Mouse (Mus musculus) neural tube, embryonic 15.5 days (tissue): ENCODE results near the gene Lrp3. TPM values are rescaled to one million over a fixed set of nuclear protein-coding genes. Genes with fewer than 3 reads are reported as not detected.

Experiments used
- ATAC-seq: fragments of 200-750 bp; cut with Nextera tagmentation; 2 replicates; pipeline ENCODE4 v1.8.0; 2017; ENCODE audit warnings: mild to moderate bottlenecking, moderate TSS enrichment, moderate library complexity; ENCODE audit not compliant: low FRiP score
- H3K27ac ChIP-seq: fragments of 300-500 bp; sonication (generic); replicated peaks from 2 replicates; pipeline ENCODE4 v1.5.1; 2015; ENCODE audit warnings: mild to moderate bottlenecking, inconsistent platforms
- H3K27me3 ChIP-seq: fragments of 300-500 bp; sonication (generic); replicated peaks from 2 replicates; pipeline ENCODE4 v1.6.1; 2015; ENCODE audit warnings: inconsistent platforms
- H3K36me3 ChIP-seq: fragments of 300-500 bp; sonication (generic); 2 replicates; pipeline ENCODE4 v1.6.1; 2015; ENCODE audit warnings: inconsistent platforms
- H3K4me1 ChIP-seq: fragments of 300-500 bp; sonication (generic); 2 replicates; pipeline ENCODE4 v1.6.1; 2015; ENCODE audit warnings: inconsistent platforms
- H3K4me2 ChIP-seq: fragments of 300-500 bp; sonication (generic); 2 replicates; pipeline ENCODE4 v1.6.1; 2015; ENCODE audit warnings: inconsistent platforms, mild to moderate bottlenecking, moderate library complexity
- H3K4me3 ChIP-seq: fragments of 300-500 bp; sonication (generic); replicated peaks from 2 replicates; pipeline ENCODE4 v1.5.1; 2015; ENCODE audit warnings: mild to moderate bottlenecking, inconsistent platforms
- H3K9ac ChIP-seq: fragments of 300-500 bp; sonication (generic); replicated peaks from 2 replicates; pipeline ENCODE4 v1.6.1; 2015; ENCODE audit warnings: mild to moderate bottlenecking, inconsistent platforms
- H3K9me3 ChIP-seq: fragments of 300-500 bp; sonication (generic); replicated peaks from 2 replicates; pipeline ENCODE4 v1.6.1; 2016; ENCODE audit warnings: inconsistent platforms
- WGBS: fragments of 180-500 bp; shearing (Covaris S2); methylation state at CpG from one replicate; pipeline ENCODE4 v1.1.7; 2015; ENCODE audit warnings: mixed read lengths; 5-methylcytosine and 5-hydroxymethylcytosine counted together
- polyA plus RNA-seq: library from polyadenylated mRNA; unstranded; fragments of >200 nt; fragmentation: Nextera tagmentation; extraction: Ambion mirVana; gene quantifications from 2 replicates; pipeline ENCODE4 v1.2.1, GENCODE M21; 2015

The Lrp3 gene
- polyA plus RNA-seq, 1 experiment from 2014 or later, result 28.2 TPM

GRCm38 (mm10) chr7:35230333-35230732 is 15.0 kb upstream of the Lrp3 start:
- Histone ChIP-seq H3K4me2 (no peak overlapping the region), H3K27me3 (no peaks in the 10 kb centered on the region), H3K27ac (no peak overlapping the region), H3K4me1 (peaks cover 13% of the 10 kb centered on the region), H3K9ac (no peak overlapping the region), H3K36me3 (no peaks in the 10 kb centered on the region), H3K9me3 (no peaks in the 10 kb centered on the region), H3K4me3 (no peak overlapping the region)
- 76% methylated on average over 3 of the region's 3 CpGs for WGBS
- no peak for ATAC-seq

GRCm38 (mm10) chr7:35220694-35221365 is 5.5 kb upstream of the Lrp3 start:
- no peak overlapping the region for H3K9ac ChIP-seq
- no peak overlapping the region for H3K4me2 ChIP-seq
- no peaks in the 10 kb centered on the region for H3K27me3 ChIP-seq
- no peak overlapping the region for H3K27ac ChIP-seq
- H3K4me3 ChIP-seq, result no peak overlapping the region
- H3K4me1 ChIP-seq, result peaks cover 4% of the 10 kb centered on the region
- no peaks in the 10 kb centered on the region for H3K36me3 ChIP-seq
- ATAC-seq, result no peak
- 76% methylated on average over 9 of the region's 9 CpGs for WGBS
- no peaks in the 10 kb centered on the region for H3K9me3 ChIP-seq

- peaks cover 22% of the 10 kb centered on the region for H3K36me3 ChIP-seq
- no peak for ATAC-seq
- 44% methylated on average over 5 of the region's 5 CpGs for WGBS
- H3K27me3 ChIP-seq, result no peaks in the 10 kb centered on the region
- H3K4me3 ChIP-seq, result peak overlapping the region; percentile 82
- peak overlapping the region; percentile 95 for H3K9ac ChIP-seq
- H3K9me3 ChIP-seq, result no peaks in the 10 kb centered on the region
- peaks cover 30% of the 10 kb centered on the region for H3K4me1 ChIP-seq
- peak overlapping the region; percentile 78 for H3K4me2 ChIP-seq
- peak overlapping the region; percentile 89 for H3K27ac ChIP-seq
Observed at GRCm38 (mm10) chr7:35215731-35216130, 433 bp upstream of the Lrp3 start.

- Histone ChIP-seq H3K27me3 (no peaks in the 10 kb centered on the region), H3K9me3 (no peaks in the 10 kb centered on the region), H3K36me3 (peaks cover 32% of the 10 kb centered on the region), H3K27ac (peak overlapping the region; percentile 89), H3K9ac (peak overlapping the region; percentile 95), H3K4me2 (peak overlapping the region; percentile 78), H3K4me1 (peaks cover 30% of the 10 kb centered on the region), H3K4me3 (peak overlapping the region; percentile 82)
- 1% methylated on average over 42 of the region's 79 CpGs for WGBS
- peak; percentile 64 for ATAC-seq
Observed at GRCm38 (mm10) chr7:35214442-35215222, 666 bp downstream of the Lrp3 start.

GRCm38 (mm10) chr7:35211791-35212190 is 3.5 kb downstream of the Lrp3 start:
- 94% methylated on average over 4 of the region's 4 CpGs for WGBS
- H3K9ac ChIP-seq, result no peak overlapping the region
- no peaks in the 10 kb centered on the region for H3K9me3 ChIP-seq
- no peak overlapping the region for H3K4me3 ChIP-seq
- no peak overlapping the region for H3K4me2 ChIP-seq
- no peak for ATAC-seq
- H3K4me1 ChIP-seq, result peaks cover 30% of the 10 kb centered on the region
- peaks cover 51% of the 10 kb centered on the region for H3K36me3 ChIP-seq
- H3K27ac ChIP-seq, result no peak overlapping the region
- no peaks in the 10 kb centered on the region for H3K27me3 ChIP-seq

- Histone ChIP-seq H3K27me3 (no peaks in the 10 kb centered on the region), H3K9me3 (no peaks in the 10 kb centered on the region), H3K9ac (no peak overlapping the region), H3K27ac (no peak overlapping the region), H3K4me3 (no peak overlapping the region), H3K36me3 (peaks cover 59% of the 10 kb centered on the region), H3K4me1 (peaks cover 5% of the 10 kb centered on the region; the same call in 1 of the 2 replicates), H3K4me2 (no peak overlapping the region)
- no peak for ATAC-seq
Observed at GRCm38 (mm10) chr7:35199755-35200154, 15.5 kb downstream of the Lrp3 start.

- Histone ChIP-seq H3K4me1 (peaks cover 5% of the 10 kb centered on the region; the same call in 1 of the 2 replicates), H3K36me3 (peaks cover 53% of the 10 kb centered on the region)
- WGBS, result 95% methylated on average over 12 of the region's 12 CpGs
Observed at GRCm38 (mm10) chr7:35198981-35199754, 16.1 kb downstream of the Lrp3 start.

GRCm38 (mm10) chr7:35197022-35197421 is 18.3 kb downstream of the Lrp3 start:
- Histone ChIP-seq H3K27ac (no peak overlapping the region), H3K27me3 (no peaks in the 10 kb centered on the region), H3K9ac (no peak overlapping the region), H3K9me3 (no peaks in the 10 kb centered on the region), H3K4me1 (peaks cover 5% of the 10 kb centered on the region; the same call in 1 of the 2 replicates), H3K4me3 (no peak overlapping the region), H3K36me3 (peaks cover 32% of the 10 kb centered on the region), H3K4me2 (no peak overlapping the region)
- WGBS, result 71% methylated on average over 2 of the region's 2 CpGs
- no peak for ATAC-seq

More at GRCm38 (mm10) chr7:35198981-35199754, 16.1 kb downstream of the Lrp3 start:
- no peak for ATAC-seq
- Histone ChIP-seq H3K9me3 (no peaks in the 10 kb centered on the region), H3K9ac (no peak overlapping the region), H3K4me3 (no peak overlapping the region), H3K27ac (no peak overlapping the region), H3K4me2 (no peak overlapping the region), H3K27me3 (no peaks in the 10 kb centered on the region)

- Histone ChIP-seq H3K36me3 (no peaks in the 10 kb centered on the region), H3K27ac (no peak overlapping the region), H3K4me1 (peaks cover 4% of the 10 kb centered on the region), H3K9ac (no peak overlapping the region), H3K4me2 (no peak overlapping the region), H3K4me3 (no peak overlapping the region), H3K9me3 (no peaks in the 10 kb centered on the region), H3K27me3 (peaks cover 30% of the 10 kb centered on the region)
- WGBS, result 5% methylated on average over 2 of the region's 2 CpGs
- ATAC-seq, result no peak
Observed at GRCm38 (mm10) chr7:35191276-35191675, 24.0 kb downstream of the Lrp3 start.

GRCm38 (mm10) chr7:35189699-35190098 is 25.6 kb downstream of the Lrp3 start:
- 78% methylated on average over 5 of the region's 5 CpGs for WGBS
- peaks cover 45% of the 10 kb centered on the region for H3K27me3 ChIP-seq

GRCm38 (mm10) chr7:35185889-35186569 is 29.3 kb downstream of the Lrp3 start, which contains the start of gene Slc7a10:
Gene Slc7a10, plus strand, starts transcription at chr7:35186385.
- H3K4me2 ChIP-seq, result peak within 1 kb of the TSS; percentile 66
- peak within 1 kb of the TSS; percentile 39 for H3K4me3 ChIP-seq
- peaks cover 20% of the 10 kb centered on the region for H3K4me1 ChIP-seq
- no peaks in the 10 kb centered on the region for H3K36me3 ChIP-seq
- peaks cover 48% of the 10 kb centered on the region for H3K27me3 ChIP-seq
- no peak within 1 kb of the TSS for H3K27ac ChIP-seq
- under 1% methylated on average over 38 of the region's 43 CpGs for WGBS
- no peaks in the 10 kb centered on the region for H3K9me3 ChIP-seq
- ATAC-seq, result peak; percentile 58
- H3K9ac ChIP-seq, result peak within 1 kb of the TSS; percentile 45

More at GRCm38 (mm10) chr7:35189699-35190098, 25.6 kb downstream of the Lrp3 start:
- no peak for ATAC-seq
- H3K9ac ChIP-seq, result no peak overlapping the region
- H3K4me3 ChIP-seq, result no peak overlapping the region
- no peaks in the 10 kb centered on the region for H3K9me3 ChIP-seq
- H3K4me2 ChIP-seq, result no peak overlapping the region
- H3K4me1 ChIP-seq, result peaks cover 20% of the 10 kb centered on the region
- no peaks in the 10 kb centered on the region for H3K36me3 ChIP-seq
- no peak overlapping the region for H3K27ac ChIP-seq
